Mouse (Mus musculus) megakaryocyte, embryonic 14.5 days (primary cell): ENCODE results near the gene Galr2. TPM values are rescaled to one million over a fixed set of nuclear protein-coding genes. Genes with fewer than 3 reads are reported as not detected.

Experiments
- H3K27me3 ChIP-seq: replicated peaks from 2 replicates; pipeline ENCODE3; 2012; ENCODE audit warnings: inconsistent platforms
- H3K36me3 ChIP-seq: replicated peaks from 2 replicates; pipeline ENCODE3; 2012; ENCODE audit warnings: low read length, inconsistent platforms, mixed read lengths
- H3K4me1 ChIP-seq: 2 replicates; pipeline ENCODE4 v1.6.1; 2012; ENCODE audit warnings: inconsistent platforms
- H3K4me3 ChIP-seq: replicated peaks from 2 replicates; pipeline ENCODE3; 2012; ENCODE audit warnings: moderate library complexity, mild to moderate bottlenecking, inconsistent platforms
- H3K9me3 ChIP-seq: 2 replicates; pipeline ENCODE4 v1.6.1; 2012; ENCODE audit warnings: inconsistent platforms
- FLI1 ChIP-seq: IDR thresholded peaks from 2 replicates; pipeline ENCODE4 v1.6.1; 2012; ENCODE audit warnings: low read length, inconsistent platforms, mixed read lengths
- GATA1 ChIP-seq: IDR thresholded peaks from 3 replicates; pipeline ENCODE4 v1.6.1; 2012; ENCODE audit warnings: mixed read lengths, low read length, inconsistent platforms, borderline replicate concordance
- polyA plus RNA-seq: library from polyadenylated mRNA; stranded (reverse); fragments of >175 nt; gene quantifications from 2 replicates; pipeline ENCODE4 v1.2.3, GENCODE M21; 2012; ENCODE audit warnings: low replicate concordance; ENCODE audit not compliant: insufficient read depth

Galr2 gene
- polyA plus RNA-seq, 1 experiment = not detected

DNA sequence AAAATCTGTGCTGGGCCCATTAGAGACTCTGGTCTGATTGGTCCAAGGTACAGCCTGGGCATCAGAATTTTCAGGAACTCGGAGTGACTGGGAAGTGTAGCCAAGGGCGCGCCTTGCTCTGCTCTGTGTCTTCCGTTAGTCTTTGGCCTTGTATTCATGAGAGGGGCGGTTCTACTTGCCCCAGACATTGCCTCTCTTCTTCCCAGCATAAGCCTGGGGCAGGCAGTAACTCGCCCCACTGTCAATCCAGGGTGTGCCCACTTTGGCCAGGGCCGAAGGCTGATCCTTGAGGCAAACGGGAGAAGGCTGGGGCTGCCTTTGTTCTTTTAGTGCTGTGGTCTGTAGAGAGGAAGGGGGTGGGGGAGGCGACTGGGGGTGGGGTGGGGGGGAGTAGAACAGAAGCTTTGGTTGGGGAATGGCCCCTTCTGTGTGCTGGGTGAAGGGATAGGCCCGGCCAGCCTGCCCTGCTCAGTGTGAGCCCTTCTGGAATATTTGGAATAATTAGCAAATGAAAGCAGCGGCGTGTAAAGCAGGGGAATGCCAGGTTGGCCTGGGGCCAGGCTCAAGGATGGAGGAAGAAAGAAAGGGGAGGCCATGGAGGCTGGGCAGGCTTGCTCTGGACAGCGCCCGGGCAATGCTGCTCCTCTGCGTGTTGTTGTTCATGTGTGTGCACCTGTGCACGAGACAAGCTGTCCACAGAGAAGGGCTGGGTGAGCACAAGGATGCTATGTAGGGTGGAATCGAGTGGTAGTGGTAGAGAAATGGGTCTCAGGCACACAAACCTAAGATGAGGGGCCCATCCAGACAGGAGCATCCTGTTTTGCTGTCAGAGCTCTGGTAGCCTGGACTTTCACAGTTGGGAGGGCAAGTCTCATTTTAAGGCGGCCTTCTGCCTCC, 48.8 kb downstream of the Galr2 start:
- H3K9me3 ChIP-seq = no peaks in the 10 kb centered on the region
- no peak for TF ChIP-seq FLI1
- no peak for TF ChIP-seq GATA1
- peaks cover 82% of the 10 kb centered on the region for H3K27me3 ChIP-seq
- H3K4me1 ChIP-seq = peaks cover 19% of the 10 kb centered on the region
- no peak overlapping the region for H3K4me3 ChIP-seq
- no peaks in the 10 kb centered on the region for H3K36me3 ChIP-seq

DNA sequence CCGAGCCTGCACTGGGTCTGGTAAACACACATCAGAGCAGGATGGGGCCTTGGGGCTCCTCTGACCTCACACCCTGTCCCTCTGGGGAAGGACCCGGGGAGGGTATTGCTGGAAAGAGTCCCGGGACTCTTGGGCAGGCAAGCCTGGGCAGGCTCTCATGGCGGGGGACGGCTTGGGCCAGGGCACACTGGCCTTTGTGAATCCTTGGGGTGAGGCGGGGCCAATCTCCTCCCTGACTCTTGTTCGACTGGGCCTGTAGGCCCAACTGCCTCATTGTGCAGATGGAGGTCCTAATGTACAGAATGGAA, 49.4 kb downstream of the Galr2 start:
- no peaks in the 10 kb centered on the region for H3K36me3 ChIP-seq

DNA sequence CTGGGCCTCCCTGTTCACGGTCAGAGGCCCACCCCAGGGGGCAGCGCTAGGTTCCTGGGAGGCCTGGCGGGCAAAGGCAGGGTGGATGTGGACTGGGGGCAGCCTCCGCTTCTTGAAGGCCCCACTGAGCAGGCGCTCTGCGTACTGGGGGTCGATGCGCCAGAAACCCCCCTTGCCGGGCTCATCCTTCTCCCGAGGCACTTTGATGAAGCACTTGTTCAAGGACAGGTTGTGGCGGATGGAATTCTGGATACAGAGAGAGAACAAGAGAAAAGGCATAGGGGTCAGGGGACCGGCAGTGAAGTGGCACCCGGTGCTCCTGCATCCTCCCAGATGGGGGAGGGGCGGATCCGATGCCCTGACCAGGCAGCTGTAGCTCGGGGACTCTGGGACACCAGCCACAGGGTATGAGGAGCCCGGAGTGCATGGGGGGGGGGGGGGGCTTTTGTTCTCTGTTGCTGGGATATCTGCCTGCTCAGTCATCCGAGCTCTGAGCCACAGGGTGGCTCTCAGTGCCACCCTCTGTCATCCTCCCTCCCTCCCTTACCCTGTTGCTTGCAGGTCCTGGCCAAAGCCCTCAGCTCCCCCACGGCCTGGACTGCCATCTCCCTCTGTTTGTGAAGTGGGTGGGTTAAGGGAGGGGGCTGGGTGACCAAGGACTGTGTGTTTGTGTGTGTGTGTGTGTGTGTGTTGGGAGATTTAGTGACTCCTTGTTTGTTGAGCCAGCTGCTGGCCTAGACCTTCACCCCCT, 51.7 kb downstream of the Galr2 start:
- Histone ChIP-seq H3K36me3 (no peaks in the 10 kb centered on the region), H3K9me3 (no peaks in the 10 kb centered on the region), H3K4me1 (peaks cover 38% of the 10 kb centered on the region), H3K27me3 (peaks cover 83% of the 10 kb centered on the region), H3K4me3 (no peak overlapping the region)
- TF ChIP-seq FLI1 (no peak), GATA1 (no peak)

More for the DNA sequence above, 49.4 kb downstream of the Galr2 start:
- no peak for TF ChIP-seq FLI1
- TF ChIP-seq GATA1 = no peak
- Histone ChIP-seq H3K9me3 (no peaks in the 10 kb centered on the region), H3K27me3 (peaks cover 86% of the 10 kb centered on the region), H3K4me1 (peaks cover 22% of the 10 kb centered on the region), H3K4me3 (no peak overlapping the region)

DNA sequence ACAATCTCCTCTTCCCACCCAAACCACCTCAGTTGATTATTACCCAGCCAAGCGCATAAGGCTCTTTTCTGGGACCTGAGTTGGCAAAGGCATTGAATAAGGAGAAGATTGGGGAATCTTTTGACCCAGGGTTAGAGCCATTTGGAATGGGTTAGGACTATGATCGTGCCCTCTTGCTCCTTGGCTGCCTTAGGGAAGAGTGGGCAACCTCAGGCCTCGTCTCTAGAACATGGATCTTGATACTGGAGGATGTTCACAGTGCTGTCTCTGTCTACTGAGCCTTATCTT, 52.2 kb downstream of the Galr2 start:
- Histone ChIP-seq H3K4me1 (peaks cover 42% of the 10 kb centered on the region), H3K27me3 (peaks cover 84% of the 10 kb centered on the region), H3K4me3 (no peak overlapping the region), H3K9me3 (no peaks in the 10 kb centered on the region), H3K36me3 (no peaks in the 10 kb centered on the region)
- TF ChIP-seq FLI1 (no peak), GATA1 (no peak)

Other genes starting within 250 kb of the Galr2 start
- gene Unc13d, start 203.0 kb upstream of the Galr2 start, polyA plus RNA-seq = 221 and 384 TPM in 2 replicates
- 842 and 1,717 TPM in 2 replicates for gene Wbp2, start 193.9 kb upstream of the Galr2 start, polyA plus RNA-seq
- gene Trim47, start 153.7 kb upstream of the Galr2 start, polyA plus RNA-seq = 6.9 and 23.5 TPM in 2 replicates
- gene Trim65, start 149.8 kb upstream of the Galr2 start, polyA plus RNA-seq = 3.0 and 9.5 TPM in 2 replicates
- 25.4 and 80.4 TPM in 2 replicates for gene Mrpl38, start 142.1 kb upstream of the Galr2 start, polyA plus RNA-seq
- gene Fbf1, start 112.8 kb upstream of the Galr2 start, polyA plus RNA-seq = 33.9 and 37.8 TPM in 2 replicates
- 181 and 219 TPM in 2 replicates for gene Ten1, start 82.1 kb upstream of the Galr2 start, polyA plus RNA-seq
- 1.7 and 3.3 TPM in 2 replicates for gene Acox1, start 81.9 kb upstream of the Galr2 start, polyA plus RNA-seq
- 0.34 TPM in 1 of 2 replicates, not detected in the other for gene Evpl, start 42.9 kb upstream of the Galr2 start, polyA plus RNA-seq
- 4.7 and 34.1 TPM in 2 replicates for gene Srp68, start 6.7 kb upstream of the Galr2 start, polyA plus RNA-seq
- 2.7 and 6.7 TPM in 2 replicates for gene Exoc7, start 26.3 kb downstream of the Galr2 start, polyA plus RNA-seq
- 0.12 and 0.84 TPM in 2 replicates for gene Foxj1, start 54.5 kb downstream of the Galr2 start, polyA plus RNA-seq
- gene Rnf157, start 132.1 kb downstream of the Galr2 start, polyA plus RNA-seq = 1.2 and 1.8 TPM in 2 replicates
- 443 and 805 TPM in 2 replicates for gene Ubald2, start 153.2 kb downstream of the Galr2 start, polyA plus RNA-seq
- not detected in 2 replicates for gene Qrich2, start 185.3 kb downstream of the Galr2 start, polyA plus RNA-seq
- gene Prpsap1, start 213.3 kb downstream of the Galr2 start, polyA plus RNA-seq = 18.2 and 20.3 TPM in 2 replicates
- 0.10 and 3.5 TPM in 2 replicates for gene Sphk1, start 250.0 kb downstream of the Galr2 start, polyA plus RNA-seq